Mouse (Mus musculus): ENCODE measurements at regions not wholly inside any gene's neighbourhood (a gene's known extent, or its start where the extent isn't known, plus 50 kb on each side); places are given as distances from the start of the nearest gene placed in this dataset.
"Not testable (repeated sequence)": the region's sequence is repeated elsewhere in the genome, so short reads cannot be mapped to it uniquely, and the experiment has no call there.

GRCm38 (mm10) chr13:86494721-86495120 is 448.0 kb upstream of the Cox7c start:
- Histone ChIP-seq H3K9me3 (ENCODE audit: control insufficient read depth, insufficient read depth, low read depth, low read length) (no peaks in the 10 kb centered on the region), H3K9ac (ENCODE audit: insufficient read depth, low read depth, low read length, poor library complexity, severe bottlenecking) (no peak overlapping the region), H3K4me1 (ENCODE audit: control insufficient read depth in 2 of 2, insufficient read depth in 2 of 2, low read length in 2 of 2, poor library complexity in 1 of 2) (no peaks in the 10 kb centered on the region), H3K27ac (ENCODE audit: insufficient read depth, low read depth, low read length, poor library complexity, severe bottlenecking) (no peak overlapping the region), H3K4me3 (ENCODE audit: insufficient read depth in 1 of 2, low read depth in 1 of 2, low read length in 2 of 2, poor library complexity in 1 of 2, severe bottlenecking in 1 of 2) (no peak overlapping the region), H3K36me3 (ENCODE audit: control insufficient read depth, insufficient read depth, low read length, poor library complexity, severe bottlenecking) (no peaks in the 10 kb centered on the region)
- DNase-seq (ENCODE audit: low read depth, low spot score), result no peak
- in situ Hi-C loops (cut with MboI; ENCODE audit: low sequenced_read_pairs in 2 of 2, unreplicated experiment in 2 of 2), result no loop called here
- TF ChIP-seq CHD2 (IDR thresholded peaks at IDR 0.05; ENCODE audit: low read depth, low read length) (no peak), ZC3H11A (IDR thresholded peaks at IDR 0.05; ENCODE audit: borderline replicate concordance, low read depth, low read length) (no peak), ZNF384 (IDR thresholded peaks at IDR 0.05; ENCODE audit: low read depth, low read length) (no peak), HCFC1 (IDR thresholded peaks at IDR 0.05; ENCODE audit: borderline replicate concordance, insufficient read depth, low read length) (no peak), MAFK (IDR thresholded peaks at IDR 0.05; ENCODE audit: insufficient read depth, low read depth, low read length) (no peak)

- no peak overlapping the region for H3K4me3 ChIP-seq (ENCODE audit: insufficient read depth in 1 of 2, low read depth in 1 of 2, low read length in 2 of 2, poor library complexity in 1 of 2, severe bottlenecking in 1 of 2)
- no peaks in the 10 kb centered on the region for H3K36me3 ChIP-seq (ENCODE audit: control insufficient read depth, insufficient read depth, low read length, poor library complexity, severe bottlenecking)
- in situ Hi-C loops (cut with MboI; ENCODE audit: low sequenced_read_pairs in 2 of 2, unreplicated experiment in 2 of 2), result no loop called here
- H3K27ac ChIP-seq (ENCODE audit: insufficient read depth, low read depth, low read length, poor library complexity, severe bottlenecking), result no peak overlapping the region
- H3K9me3 ChIP-seq (ENCODE audit: control insufficient read depth, insufficient read depth, low read depth, low read length), result no peaks in the 10 kb centered on the region
- no peak overlapping the region for H3K9ac ChIP-seq (ENCODE audit: insufficient read depth, low read depth, low read length, poor library complexity, severe bottlenecking)
- DNase-seq (ENCODE audit: low read depth, low spot score), result no peak
- TF ChIP-seq ZC3H11A (IDR thresholded peaks at IDR 0.05; ENCODE audit: borderline replicate concordance, low read depth, low read length), result no peak
- no peak for TF ChIP-seq MAFK (IDR thresholded peaks at IDR 0.05; ENCODE audit: insufficient read depth, low read depth, low read length)
- TF ChIP-seq HCFC1 (IDR thresholded peaks at IDR 0.05; ENCODE audit: borderline replicate concordance, insufficient read depth, low read length), result no peak
- TF ChIP-seq CHD2 (IDR thresholded peaks at IDR 0.05; ENCODE audit: low read depth, low read length), result no peak
- no peak for TF ChIP-seq ZNF384 (IDR thresholded peaks at IDR 0.05; ENCODE audit: low read depth, low read length)
- no peaks in the 10 kb centered on the region for H3K4me1 ChIP-seq (ENCODE audit: control insufficient read depth in 2 of 2, insufficient read depth in 2 of 2, low read length in 2 of 2, poor library complexity in 1 of 2)
Observed at GRCm38 (mm10) chr13:86468752-86469151, 422.0 kb upstream of the Cox7c start.

- DNase-seq (ENCODE audit: low read depth, low spot score), result no peak
- in situ Hi-C loops (cut with MboI; ENCODE audit: low sequenced_read_pairs in 2 of 2, unreplicated experiment in 2 of 2), result no loop called here
- TF ChIP-seq ZC3H11A (IDR thresholded peaks at IDR 0.05; ENCODE audit: borderline replicate concordance, low read depth, low read length) (no peak), ZNF384 (IDR thresholded peaks at IDR 0.05; ENCODE audit: low read depth, low read length) (no peak), CHD2 (IDR thresholded peaks at IDR 0.05; ENCODE audit: low read depth, low read length) (no peak), HCFC1 (IDR thresholded peaks at IDR 0.05; ENCODE audit: borderline replicate concordance, insufficient read depth, low read length) (no peak), MAFK (IDR thresholded peaks at IDR 0.05; ENCODE audit: insufficient read depth, low read depth, low read length) (no peak)
- no peaks in the 10 kb centered on the region for H3K9me3 ChIP-seq (ENCODE audit: control insufficient read depth, insufficient read depth, low read depth, low read length)
- H3K27ac ChIP-seq (ENCODE audit: insufficient read depth, low read depth, low read length, poor library complexity, severe bottlenecking), result no peak overlapping the region
- H3K4me1 ChIP-seq (ENCODE audit: control insufficient read depth in 2 of 2, insufficient read depth in 2 of 2, low read length in 2 of 2, poor library complexity in 1 of 2), result no peaks in the 10 kb centered on the region
- H3K9ac ChIP-seq (ENCODE audit: insufficient read depth, low read depth, low read length, poor library complexity, severe bottlenecking), result no peak overlapping the region
- no peaks in the 10 kb centered on the region for H3K36me3 ChIP-seq (ENCODE audit: control insufficient read depth, insufficient read depth, low read length, poor library complexity, severe bottlenecking)
- H3K4me3 ChIP-seq (ENCODE audit: insufficient read depth in 1 of 2, low read depth in 1 of 2, low read length in 2 of 2, poor library complexity in 1 of 2, severe bottlenecking in 1 of 2), result no peak overlapping the region
Observed at GRCm38 (mm10) chr13:86422646-86423045, 375.9 kb upstream of the Cox7c start.

DNA sequence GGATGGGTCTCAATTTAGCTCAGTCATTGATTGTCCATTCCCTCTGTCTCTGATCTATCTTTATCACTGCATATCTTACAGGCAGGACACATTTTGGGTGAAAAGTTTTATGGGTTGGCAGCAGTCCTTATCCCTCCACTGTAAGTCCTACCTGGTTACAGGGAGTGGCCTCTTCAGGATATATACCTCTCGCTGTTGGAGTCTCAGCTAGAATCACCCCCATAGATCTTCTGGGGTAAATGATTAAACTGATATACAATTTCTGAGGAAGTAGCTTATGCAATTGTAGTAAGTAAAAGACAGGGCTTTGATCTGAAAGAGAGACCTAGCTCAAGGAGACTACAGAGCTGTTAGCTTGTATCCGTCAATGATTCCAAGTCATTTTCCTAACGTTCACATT is 334.7 kb upstream of the Cox7c start:
- Histone ChIP-seq H3K4me1 (ENCODE audit: control insufficient read depth in 2 of 2, insufficient read depth in 2 of 2, low read length in 2 of 2, poor library complexity in 1 of 2) (peaks cover 3 to 11% of the 10 kb centered on the region in 2 experiments; a peak in 3 of 4 replicates), H3K27ac (ENCODE audit: insufficient read depth, low read depth, low read length, poor library complexity, severe bottlenecking) (no peak overlapping the region), H3K9ac (ENCODE audit: insufficient read depth, low read depth, low read length, poor library complexity, severe bottlenecking) (no peak overlapping the region), H3K9me3 (ENCODE audit: control insufficient read depth, insufficient read depth, low read depth, low read length) (no peaks in the 10 kb centered on the region), H3K4me3 (ENCODE audit: insufficient read depth in 1 of 2, low read depth in 1 of 2, low read length in 2 of 2, poor library complexity in 1 of 2, severe bottlenecking in 1 of 2) (no peak overlapping the region), H3K36me3 (ENCODE audit: control insufficient read depth, insufficient read depth, low read length, poor library complexity, severe bottlenecking) (0 out of 2 replicates have a peak, but pooled peaks cover 2% of the 10 kb centered on the region)
- in situ Hi-C loops (cut with MboI; ENCODE audit: low sequenced_read_pairs in 2 of 2, unreplicated experiment in 2 of 2), result no loop called here
- TF ChIP-seq HCFC1 (IDR thresholded peaks at IDR 0.05; ENCODE audit: borderline replicate concordance, insufficient read depth, low read length), result no peak
- TF ChIP-seq ZNF384 (IDR thresholded peaks at IDR 0.05; ENCODE audit: low read depth, low read length), result no peak
- no peak for TF ChIP-seq CHD2 (IDR thresholded peaks at IDR 0.05; ENCODE audit: low read depth, low read length)
- TF ChIP-seq MAFK (IDR thresholded peaks at IDR 0.05; ENCODE audit: insufficient read depth, low read depth, low read length), result no peak
- no peak for TF ChIP-seq ZC3H11A (IDR thresholded peaks at IDR 0.05; ENCODE audit: borderline replicate concordance, low read depth, low read length)
- DNase-seq (ENCODE audit: low read depth, low spot score), result no peak

- H3K9me3 ChIP-seq (ENCODE audit: control insufficient read depth, insufficient read depth, low read depth, low read length); in situ Hi-C loops (cut with MboI; ENCODE audit: low sequenced_read_pairs in 2 of 2, unreplicated experiment in 2 of 2); H3K36me3 ChIP-seq (ENCODE audit: control insufficient read depth, insufficient read depth, low read length, poor library complexity, severe bottlenecking); DNase-seq (ENCODE audit: low read depth, low spot score); H3K4me3 ChIP-seq (ENCODE audit: insufficient read depth in 1 of 2, low read depth in 1 of 2, low read length in 2 of 2, poor library complexity in 1 of 2, severe bottlenecking in 1 of 2); H3K9ac ChIP-seq (ENCODE audit: insufficient read depth, low read depth, low read length, poor library complexity, severe bottlenecking): not testable (repeated sequence)
- H3K27ac ChIP-seq (ENCODE audit: insufficient read depth, low read depth, low read length, poor library complexity, severe bottlenecking), result peak overlapping the region; percentile 80
- H3K4me1 ChIP-seq (ENCODE audit: control insufficient read depth in 2 of 2, insufficient read depth in 2 of 2, low read length in 2 of 2, poor library complexity in 1 of 2), result peaks cover 3 to 11% of the 10 kb centered on the region in 2 experiments; a peak in 3 of 4 replicates
Observed at GRCm38 (mm10) chr13:86379168-86379567, 332.5 kb upstream of the Cox7c start.

Data from ES-E14 (cell line).